Mouse (Mus musculus): ENCODE results near the gene Apoc2. TPM values are rescaled to one million over a fixed set of nuclear protein-coding genes. Genes with fewer than 3 reads are reported as not detected.
A peak's percentile ranks its signal among the peaks of the same experiment; 100 is the strongest.
"Not testable (repeated sequence)": the region's sequence is repeated elsewhere in the genome, so short reads cannot be mapped to it uniquely, and the experiment has no call there.

Gene Apoc2
- total RNA-seq, 2 experiments from 2014 or later = not detected

DNA sequence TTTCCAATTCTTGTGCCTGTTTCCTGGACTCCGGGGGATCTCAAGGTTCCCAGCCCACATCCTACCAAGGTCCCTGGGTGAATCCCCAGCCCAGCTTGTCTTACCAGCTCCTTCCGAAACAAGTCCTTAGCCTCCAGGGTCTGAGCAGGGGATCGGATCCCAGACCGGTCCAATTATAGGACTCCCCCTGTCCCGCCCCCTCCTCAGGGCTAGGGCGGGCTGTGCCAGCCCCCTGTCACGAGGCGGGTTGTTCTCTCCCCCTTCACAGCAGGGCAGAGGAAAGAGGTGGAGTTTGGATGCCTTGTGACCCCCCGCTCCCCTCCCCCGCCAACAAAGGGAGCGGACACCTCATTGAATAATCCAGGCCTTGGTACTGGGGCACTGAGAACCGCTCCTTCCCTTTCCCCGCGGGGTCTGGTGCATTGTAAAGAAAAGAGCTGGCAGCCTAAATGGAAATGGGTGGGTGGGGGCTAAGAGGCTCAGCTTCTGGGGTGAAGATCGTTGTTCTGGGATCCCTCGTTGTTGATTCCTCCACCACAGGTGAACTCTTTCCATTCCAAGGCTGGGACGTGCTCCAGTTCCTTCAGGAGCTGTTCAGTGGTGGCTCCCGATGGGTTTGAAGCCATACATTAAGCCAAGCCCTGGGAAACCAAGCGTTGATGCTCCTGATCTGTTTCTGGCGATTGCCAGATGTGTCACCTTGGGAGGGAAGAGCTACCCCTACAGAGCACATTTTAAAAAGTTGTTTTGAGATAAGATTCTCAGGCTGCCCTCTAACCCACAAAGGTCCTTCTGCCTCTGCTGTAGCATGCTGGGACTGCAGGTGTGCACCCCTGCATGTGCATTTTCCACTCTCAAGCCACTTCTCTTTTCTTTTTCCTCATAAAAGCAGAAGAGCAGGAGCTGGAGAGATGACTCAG, 21.4 kb upstream of the Apoc2 start, which contains the start of gene Apoe:
TSS of gene Apoe (minus strand) at position 282 of the 920 bp plus-strand sequence.
- peak; percentile 65 to 77 for DNase-seq

DNA sequence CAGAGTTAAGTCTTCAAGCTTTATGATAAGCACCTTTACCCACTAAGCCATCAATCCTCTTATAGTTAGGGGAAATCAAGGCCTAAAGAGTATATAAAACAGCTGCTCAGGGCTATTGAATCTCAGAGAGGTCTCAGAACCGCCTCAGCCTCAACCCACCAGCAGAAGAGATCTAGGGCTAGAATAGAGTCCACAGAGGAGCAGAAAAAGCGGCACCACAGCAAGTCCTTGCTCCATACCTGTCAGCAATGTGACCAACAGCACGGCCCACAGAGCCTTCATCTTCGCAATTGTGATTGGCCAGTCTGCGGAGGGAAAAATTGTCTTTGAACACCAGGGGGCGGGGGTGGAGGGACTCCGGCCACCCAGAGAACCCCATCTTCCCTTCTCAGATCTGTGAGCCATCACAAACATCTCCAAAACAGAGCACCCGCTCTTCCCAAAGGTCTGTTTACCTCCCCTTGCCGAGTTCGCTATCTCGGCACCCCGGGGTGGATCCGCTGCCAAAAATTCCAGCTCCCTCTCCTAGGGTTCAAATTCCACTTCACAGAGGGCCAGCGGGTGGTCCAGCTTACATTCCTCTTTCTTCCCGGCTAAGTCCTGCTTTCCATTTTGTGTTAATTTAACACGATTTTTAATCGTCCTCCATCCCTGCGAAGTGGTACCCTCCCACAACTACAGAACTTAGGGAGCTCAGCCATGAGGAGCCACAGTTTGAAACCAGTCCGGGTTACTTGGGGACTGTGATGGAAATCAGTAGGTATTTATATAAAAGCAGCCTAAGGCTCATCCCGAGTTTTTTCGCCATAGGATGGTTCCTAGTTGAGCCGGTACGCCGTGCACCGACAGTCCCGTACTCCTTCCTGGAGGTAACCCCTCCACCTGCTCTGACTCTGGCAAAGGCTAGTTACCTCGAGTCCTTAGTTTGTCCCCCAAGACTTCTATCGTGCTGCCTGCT, 20.5 kb upstream of the Apoc2 start:
- no peak for DNase-seq

DNA sequence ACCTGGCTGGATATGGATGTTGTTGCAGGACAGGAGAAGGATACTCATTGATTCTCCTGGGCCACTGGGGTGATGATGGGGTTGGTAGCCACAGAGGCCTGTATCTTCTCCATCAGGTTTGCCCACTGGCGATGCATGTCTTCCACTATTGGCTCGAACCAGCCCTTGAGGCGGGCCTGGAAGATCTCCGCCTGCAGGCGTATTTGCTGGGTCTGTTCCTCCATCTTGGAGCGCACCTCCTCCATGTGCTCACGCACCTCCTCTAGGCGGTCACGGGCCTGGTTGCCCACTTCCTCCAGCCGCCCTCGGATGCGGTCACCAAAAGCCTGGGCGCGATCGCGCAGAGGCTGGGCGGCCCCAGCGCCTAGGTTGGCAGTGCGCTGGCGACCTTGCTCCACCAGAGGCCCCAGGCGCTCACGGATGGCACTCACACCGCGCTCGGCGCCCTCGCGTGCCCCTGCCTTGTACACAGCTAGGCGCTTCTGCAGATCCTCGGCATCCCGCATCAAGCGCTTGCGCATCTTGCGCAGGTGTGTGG, 18.7 kb upstream of the Apoc2 start:
- no peak for DNase-seq

DNA sequence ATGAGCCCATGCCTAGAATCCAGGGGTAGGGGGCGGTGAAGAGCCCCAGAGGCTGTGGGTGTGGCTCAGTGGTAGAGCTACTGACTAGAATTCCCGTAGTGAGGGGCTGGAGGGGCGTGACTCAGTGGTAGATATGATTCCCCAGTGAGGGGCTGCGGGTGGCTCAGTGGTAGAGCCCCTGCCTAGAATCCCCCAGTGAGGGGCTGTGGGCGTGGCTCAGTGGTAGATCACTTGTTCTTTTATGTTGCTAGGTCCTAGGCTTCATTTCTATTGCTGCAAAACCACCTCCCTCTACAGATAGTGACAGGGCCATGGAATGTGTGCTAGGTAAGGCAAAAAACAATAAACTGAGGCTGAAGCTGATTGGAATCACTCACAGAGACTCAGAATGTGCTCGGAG, 18.1 kb upstream of the Apoc2 start:
- DNase-seq = no peak

DNA sequence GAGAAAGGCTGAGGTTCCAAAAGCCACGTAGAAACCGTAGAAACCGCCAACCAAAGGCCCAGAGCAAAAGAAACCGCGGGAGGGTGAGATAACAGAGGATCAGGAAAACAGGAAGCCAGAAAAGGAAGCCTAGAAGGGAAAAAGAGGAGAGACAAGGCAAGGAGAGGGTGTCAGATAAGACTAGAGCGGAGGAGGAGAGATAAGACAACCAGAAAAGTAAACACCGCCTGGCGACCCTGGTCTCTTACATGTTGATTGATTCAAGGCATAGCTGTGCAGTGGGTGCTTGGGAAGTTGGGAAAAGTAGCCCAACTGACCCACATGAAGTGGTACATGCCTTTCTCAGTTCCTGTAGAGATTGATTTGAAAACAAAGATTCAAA, 17.5 kb upstream of the Apoc2 start:
- DNase-seq = no peak

DNA sequence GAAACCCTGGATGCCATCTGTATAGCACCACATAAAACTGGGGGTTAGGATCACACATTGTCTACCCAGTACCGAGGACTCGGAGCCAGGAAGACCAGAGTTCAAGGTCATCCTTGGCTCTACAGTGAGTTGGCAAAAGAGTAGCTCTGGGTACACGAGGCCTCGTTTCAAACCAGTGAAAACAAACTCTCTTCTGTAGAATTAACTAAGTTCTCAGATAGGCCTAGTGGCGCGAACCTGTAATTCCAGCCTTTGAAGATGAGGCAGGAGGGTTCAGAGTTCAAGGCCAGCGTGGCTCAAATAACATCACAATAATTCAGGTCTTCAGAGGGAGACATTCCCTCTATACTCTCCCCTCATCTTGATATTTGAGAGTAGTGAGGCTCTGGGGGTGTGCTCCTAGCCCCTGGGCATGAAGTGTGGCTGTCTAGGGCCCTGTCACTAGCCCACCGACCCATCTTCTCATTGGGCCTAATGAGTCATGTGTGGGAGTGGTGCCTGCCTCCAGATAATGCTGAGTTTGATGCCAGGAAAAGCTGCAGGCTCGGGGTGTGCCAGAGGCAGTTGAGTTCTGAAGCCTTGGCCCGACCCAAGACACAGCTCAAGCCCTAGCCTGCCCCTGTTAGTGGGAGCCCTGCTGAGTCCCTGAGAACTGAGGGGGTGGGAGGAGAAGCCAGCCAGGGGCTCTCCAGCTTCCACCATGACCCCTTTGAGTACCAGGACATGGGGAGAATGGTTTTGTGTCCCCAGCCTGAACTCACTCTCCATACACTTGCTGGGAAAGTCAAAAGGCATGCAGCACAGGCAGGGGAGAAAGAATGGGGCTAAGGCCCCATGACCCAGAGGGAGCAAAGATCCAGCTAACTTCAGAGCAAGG, 16.8 kb upstream of the Apoc2 start:
- DNase-seq = no peak

DNA sequence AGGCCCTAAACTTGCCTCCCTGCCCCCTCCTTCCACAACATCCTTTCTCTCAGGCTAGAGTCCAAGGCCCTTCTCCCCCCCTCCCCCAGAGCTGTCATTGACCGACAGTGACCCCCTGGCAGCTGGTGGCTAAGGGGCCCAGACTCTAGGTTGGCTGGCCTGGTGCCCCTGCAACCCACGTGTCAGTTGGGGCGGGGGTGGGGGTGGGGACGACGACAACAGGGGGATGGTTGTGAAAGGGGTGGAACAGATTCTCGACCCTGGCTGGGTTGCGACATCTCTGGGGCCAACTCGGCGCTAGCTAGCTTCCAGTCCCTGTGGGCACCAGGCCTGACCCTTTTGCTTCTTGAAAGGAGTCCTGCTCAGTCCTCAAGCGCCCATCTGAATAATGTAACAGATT, 15.7 kb upstream of the Apoc2 start:
- DNase-seq = no peak

DNA sequence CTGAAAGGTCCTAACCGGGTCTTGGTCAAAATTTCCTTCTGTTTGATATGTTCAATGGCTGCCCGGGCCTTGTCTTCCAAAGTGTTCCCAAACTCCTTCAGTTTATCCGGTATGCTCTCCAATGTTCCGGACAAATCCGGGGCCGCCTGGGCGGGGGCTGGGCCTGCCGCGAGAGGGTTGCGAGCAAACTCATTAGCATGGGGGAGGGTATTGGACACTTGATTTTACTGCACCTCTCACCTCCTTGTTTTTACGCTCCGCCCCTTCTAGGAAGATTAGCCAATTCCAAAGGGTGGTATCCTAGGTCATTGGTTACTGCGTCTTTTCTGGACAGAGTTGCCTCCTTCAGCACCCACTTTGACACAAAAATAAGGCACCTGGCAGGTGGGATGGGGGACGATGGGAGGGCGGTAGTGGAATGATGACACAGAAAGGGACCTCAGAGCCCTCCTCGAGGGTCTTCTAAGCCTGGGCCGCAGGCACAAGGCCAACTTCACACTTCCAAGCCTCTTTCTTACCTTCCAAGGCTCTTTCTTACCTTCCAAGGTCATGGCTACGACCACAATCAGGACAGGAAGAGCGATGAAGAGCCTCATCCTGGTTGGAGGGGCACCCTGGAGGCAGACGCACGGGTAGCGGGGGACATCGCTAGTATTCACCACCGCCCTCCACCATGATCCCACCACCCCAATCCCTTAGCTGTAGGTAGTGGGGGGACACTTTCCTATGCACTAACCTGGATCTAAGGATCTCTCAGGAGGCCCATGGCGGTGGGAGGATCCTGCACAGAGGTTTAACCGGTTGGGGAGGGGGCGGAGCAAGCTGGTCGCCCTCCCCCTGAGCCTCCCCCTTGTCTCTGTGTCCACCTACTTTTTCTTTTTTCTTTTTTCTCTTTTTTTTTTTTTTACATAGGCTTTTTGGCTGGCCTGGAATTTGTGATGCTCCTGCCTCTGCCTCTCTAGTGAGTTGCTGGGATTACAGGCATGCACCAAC, 14.4 kb upstream of the Apoc2 start, which contains the start of gene Apoc1:
TSS of gene Apoc1 (minus strand) at position 788 of the 993 bp plus-strand sequence.
- DNase-seq = no peak

DNA sequence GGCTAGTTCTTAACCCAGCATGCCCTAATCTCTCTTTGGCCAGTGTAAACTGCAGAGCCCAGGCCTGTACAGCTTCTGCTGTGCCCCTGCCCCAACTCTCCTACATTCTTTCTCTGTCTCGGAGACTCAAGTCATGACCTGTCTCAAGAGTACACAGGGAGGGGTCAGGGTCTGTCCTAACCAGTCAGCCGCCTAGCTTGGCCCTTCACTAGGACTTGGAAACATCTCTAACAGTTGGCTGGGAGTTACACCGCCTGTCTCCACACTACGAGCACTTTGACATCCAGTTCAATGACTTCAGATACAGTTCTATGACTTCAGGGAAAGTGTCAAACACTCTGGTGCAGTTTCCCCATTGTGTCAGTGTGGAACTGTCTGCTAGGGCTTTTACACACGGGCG, 13.7 kb upstream of the Apoc2 start:
- DNase-seq = no peak

DNA sequence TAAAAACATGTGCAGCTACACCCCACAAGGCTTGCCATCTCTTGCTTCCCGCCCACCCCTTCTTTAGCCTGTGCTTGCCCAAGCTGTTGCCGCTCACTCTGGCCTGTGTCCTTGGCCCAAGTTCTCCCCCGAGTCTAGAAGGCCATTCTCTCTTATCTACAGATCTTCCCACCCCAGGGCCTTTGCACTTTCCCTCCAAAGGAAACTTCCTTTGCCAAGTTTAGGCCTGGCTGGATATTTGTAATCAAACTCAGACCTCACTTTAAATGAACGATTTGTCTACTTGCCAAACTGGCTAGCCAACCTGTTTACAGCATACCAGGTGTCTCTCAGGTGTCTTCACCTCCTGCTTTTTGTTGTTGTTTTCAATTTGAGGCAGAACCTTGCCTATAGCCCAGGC, 13.1 kb upstream of the Apoc2 start:
- no peak for DNase-seq

DNA sequence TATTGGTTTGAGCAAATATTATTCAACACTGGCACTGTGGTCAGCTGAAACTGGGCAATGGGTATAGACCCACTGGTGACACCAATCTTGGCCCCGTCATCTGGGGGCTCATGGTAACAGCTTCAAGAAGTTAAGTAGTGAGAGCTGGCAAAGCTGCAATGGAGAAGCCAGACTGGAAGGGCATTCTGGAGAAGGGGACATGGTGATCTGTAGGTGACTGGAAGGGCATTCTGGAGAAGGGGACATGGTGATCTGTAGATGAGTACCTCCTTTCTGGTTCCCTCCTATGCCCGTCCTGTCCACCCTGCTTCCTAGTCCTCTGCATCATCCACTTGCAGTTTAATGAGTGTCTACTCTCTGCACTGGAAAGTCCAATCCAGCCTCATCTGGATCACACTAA, 10.9 kb upstream of the Apoc2 start:
- no peak for DNase-seq

DNA sequence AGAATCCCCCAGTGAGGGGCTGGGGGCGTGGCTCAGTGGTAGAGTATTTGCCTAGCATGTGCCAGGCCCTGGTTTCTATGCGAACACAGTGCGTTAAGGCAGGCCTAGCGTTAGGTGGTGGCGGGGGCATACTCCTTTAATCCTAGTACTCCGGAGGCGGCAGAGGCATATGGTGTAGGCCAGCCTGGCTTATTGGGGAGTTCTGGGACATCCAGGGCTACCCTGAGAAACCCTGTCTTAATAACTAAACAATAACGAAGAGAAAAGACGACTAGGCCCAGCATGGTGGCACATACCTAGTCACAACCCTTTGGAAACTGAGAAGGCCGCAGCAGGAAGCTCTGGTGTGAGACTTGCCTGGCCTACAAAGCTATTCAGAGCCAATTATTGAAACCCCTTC, 10.4 kb upstream of the Apoc2 start:
- DNase-seq = no peak

DNA sequence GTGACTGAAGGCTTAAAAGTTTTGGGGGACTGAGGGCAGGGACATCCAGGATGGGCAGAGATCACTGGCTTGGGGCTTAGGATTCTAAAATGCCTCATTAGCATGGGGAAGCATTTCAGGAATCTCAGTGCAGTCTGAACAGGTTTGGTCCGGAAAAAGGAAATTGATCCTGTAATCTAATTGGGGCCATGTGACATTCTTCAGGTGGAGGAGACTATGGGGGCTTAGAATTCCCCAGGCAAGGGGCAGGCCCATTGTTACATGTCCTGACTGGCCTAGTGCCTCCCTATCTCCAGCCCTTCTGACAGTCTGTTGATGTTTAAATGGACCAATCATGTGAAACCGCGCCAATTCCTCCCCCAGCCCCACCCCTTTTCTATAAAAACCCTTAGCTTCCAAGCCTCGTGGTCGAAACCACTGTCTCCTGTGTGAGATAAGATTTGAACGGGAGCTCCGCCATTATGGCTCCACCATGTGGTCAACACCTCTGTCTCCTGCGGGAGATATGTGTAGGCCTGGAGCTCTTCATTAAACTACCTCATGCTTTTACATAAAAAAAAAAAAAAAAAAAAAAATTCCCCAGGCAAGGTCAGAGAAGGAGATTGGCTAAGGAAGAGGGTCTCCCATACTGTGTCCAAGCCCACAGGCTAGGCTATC, 9.3 kb upstream of the Apoc2 start:
- DNase-seq = not testable (repeated sequence)

DNA sequence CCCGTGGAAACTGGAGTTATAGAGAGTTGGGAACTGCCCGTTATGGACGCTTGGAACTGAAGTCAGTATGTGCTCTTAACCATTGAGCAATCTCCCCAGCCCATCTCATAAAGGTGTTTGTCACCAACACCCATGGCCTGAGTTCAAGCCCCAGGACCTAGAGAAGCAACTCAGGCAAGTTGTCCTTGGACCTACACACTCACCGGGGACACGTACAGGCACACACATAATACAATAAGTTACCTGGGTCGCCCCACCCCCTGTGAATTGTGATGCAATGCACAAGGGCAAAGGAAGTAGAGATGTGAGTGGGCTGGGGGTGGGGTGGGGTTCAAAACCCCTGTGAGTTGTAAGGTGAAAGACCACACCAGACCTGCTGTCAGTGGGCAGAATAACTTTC, 8.8 kb upstream of the Apoc2 start:
- no peak for DNase-seq

DNA sequence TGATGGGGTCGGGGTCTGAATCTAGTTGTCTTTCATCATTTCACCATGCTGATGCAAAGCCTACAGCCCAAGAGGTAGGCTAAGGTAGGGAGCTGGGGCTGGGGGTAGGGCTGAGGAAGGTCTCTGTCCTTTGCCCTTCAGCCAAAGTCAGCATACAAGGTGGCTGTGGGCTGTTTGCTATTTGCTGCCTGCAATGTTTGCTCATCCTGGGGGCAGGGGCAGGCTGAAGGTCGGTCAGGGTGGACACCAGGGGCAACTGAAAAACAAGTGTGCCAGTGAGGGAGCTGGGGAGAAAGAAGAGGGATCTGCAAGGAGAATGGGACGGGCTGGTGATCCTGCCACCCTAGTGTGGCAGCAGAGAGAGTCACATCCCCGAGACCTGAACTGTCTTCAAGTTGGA, 7.6 kb upstream of the Apoc2 start:
- DNase-seq = no peak

DNA sequence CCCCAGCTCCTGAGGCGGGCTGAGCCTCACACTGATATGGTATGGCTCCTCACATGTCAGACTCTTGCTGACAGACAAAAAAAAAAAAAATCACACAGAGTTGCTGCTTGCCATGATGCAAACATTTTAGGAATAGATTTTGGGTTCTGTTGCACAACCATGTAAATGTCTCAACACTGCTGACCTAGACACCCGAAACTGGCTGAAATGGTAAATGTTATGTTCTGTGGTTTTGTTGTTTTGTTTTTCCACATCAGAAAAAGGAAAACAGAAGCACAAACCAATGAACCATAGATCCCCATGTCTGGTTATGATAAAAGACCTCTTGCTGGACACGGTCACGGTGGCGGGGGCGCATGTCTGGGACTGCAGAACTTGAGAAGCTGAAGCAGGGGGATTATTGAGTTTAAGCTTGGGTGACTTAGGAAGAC, 6.0 kb upstream of the Apoc2 start:
- no peak for DNase-seq

DNA sequence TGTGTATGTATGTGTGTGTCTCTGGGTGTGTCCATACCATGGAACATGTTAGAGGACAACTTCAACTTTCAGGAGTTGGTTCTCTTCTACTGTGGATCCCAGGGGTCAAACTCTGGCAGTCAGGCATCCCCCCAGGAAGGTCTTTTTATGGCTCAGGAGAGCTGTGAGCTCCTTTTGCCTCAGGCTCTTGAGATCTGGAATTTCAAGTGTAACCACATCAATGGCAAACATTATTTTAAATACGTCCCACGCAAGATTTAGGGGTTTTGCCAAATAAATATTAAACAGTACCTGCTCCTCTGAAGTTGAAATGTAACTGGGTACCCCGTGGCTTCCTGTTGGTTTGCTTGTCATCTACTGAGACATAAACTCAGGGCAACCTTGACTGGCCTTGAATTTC, 5.2 kb upstream of the Apoc2 start:
- no peak for DNase-seq

DNA sequence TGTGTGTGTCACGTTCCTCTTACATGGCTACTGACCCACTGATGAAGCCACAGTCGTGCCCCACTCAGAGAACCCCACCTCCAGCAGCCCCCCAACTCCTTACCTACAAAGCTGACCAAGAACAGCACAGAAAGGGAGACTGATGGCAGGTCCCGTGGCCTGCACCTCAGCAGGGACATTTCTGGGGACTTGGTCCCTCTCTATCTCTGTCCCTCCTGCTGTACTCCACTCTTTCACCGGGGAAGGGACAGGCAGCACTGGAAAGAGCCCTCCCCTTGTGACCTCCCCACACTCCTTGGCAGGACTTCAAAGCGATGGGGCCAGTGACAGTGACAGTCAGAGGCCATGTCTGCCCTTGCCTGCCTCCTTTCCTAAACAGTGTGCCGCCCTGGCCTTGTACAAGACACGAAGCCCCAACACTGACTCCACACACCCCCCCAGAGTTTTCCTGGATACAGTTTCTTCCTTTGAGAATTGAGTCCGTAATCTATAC, 3.5 kb upstream of the Apoc2 start, which contains the start of the genes Gm44805 and Apoc4:
TSS of gene Gm44805 (minus strand) at position 222 of the 493 bp plus-strand sequence.
TSS of gene Apoc4 (minus strand) at position 278 of the 493 bp plus-strand sequence.
- no peak for DNase-seq

DNA sequence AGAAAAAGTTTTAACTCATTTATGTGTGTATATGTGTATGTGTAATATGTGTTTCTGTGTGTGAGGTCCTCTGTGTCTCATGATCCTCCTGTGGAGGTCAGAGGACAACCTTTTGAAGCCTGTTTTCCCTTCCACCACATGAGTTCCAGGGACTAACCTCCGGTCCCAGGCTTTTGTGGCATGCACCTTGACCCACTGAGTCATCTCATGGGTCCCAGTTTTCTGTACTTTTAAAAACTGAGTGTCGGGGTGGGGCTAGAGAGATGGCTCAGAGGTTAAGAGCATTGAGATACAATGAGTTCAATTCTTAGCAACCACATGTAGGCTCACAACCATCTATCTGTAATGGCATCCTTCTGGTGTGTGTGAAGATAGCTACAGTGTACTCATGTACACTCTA, 3.0 kb upstream of the Apoc2 start:
- no peak for DNase-seq

DNA sequence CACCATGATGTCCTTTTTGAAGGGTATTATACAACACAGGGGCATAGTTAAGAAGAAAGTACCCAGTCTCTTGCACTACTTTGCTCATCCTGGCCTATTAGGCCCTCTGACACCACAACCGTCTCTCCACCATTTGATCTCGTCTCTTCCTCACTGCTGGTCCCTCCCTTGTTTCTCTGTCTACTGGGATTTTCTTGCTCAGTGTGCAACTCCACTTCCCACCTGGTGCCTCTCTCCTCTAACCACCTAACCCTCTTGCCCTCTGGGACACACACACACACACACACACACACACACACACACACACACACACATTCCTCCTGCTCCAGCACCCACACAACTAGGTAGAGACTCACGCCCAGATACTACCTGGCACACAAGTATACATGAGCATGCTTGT, 1.2 kb upstream of the Apoc2 start:
- no peak for DNase-seq

Measured in layer of hippocampus, postnatal 36 days (tissue).